ENCODE assay signal across 18 mouse cellular contexts in the genomic region with DNA sequence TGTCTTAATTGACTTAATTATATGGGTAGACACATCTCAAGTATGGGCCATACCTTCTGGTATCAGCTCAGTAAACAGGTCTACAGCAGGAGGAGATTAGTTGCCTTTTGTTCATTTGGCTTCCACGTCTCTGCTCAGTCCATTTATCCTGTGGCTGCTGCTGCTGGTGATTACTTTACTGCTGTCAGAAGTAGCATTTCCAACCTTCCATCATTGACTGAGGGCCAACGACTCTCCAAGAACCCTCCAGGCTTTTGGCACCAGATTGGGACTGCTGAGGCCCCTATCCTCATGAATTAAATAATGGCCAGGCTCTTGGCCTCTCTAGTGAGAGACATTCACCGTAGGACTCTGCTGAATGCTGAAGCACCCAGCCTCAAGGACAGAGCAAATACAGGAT.
DNase-seq lines count a peak whose midpoint lies in the region; ATAC-seq and TF ChIP-seq lines count a peak whose summit lies in the region.
"Had no signal": no experiment of that assay in that cellular context is flagged by ENCODE, and none has a peak within 500 bp of the region (broad histone marks: within the 10 kb centered on the region; RNA-seq: fewer than 3 reads in every experiment).

No protein-coding gene starts in this region.

- no peak for TF ChIP-seq POLR2A in brain, embryonic 14.5 days (IDR thresholded peaks at IDR 0.05; ENCODE audit: borderline replicate concordance, extremely low read depth, insufficient read depth, insufficient read length, poor library complexity, severe bottlenecking)

- no peak for DNase-seq in forebrain, embryonic 11.5 days (ENCODE audit: low spot score)
- DNase-seq in brain, embryonic 14.5 days (ENCODE audit: low read depth) = peak; percentile 81
- DNase-seq in forelimb bud, embryonic 11.5 days (ENCODE audit: low read depth, low spot score) = peak; percentile 10
- no peak for DNase-seq in kidney, adult 18-20 months
- DNase-seq: B cell, adult 2 months; cerebellum, adult 8-10 months; gastrocnemius, postnatal 14 days; heart, postnatal 4 days; right cerebral cortex, postnatal 25 days; thymus, adult 18-20 months had no signal

- 0 out of 2 replicates have a peak, but pooled peaks cover 4% of the 10 kb centered on the region for H3K4me1 ChIP-seq in forebrain, embryonic 15.5 days
- H3K4me1 ChIP-seq in forebrain, embryonic 11.5 days (replicated peaks; ENCODE audit: control insufficient read depth, insufficient read depth, low read length) = no peaks in the 10 kb centered on the region
- no peaks in the 10 kb centered on the region for H3K4me1 ChIP-seq in midbrain, embryonic 13.5 days (replicated peaks)
- no peaks in the 10 kb centered on the region for H3K4me1 ChIP-seq in intestine, embryonic 15.5 days (replicated peaks)
- H3K4me1 ChIP-seq: liver, embryonic 15.5 days had no signal

- no peaks in the 10 kb centered on the region for H3K9me3 ChIP-seq in forebrain, embryonic 15.5 days
- H3K9me3 ChIP-seq in forebrain, embryonic 11.5 days (ENCODE audit: control insufficient read depth, low read length) = no peaks in the 10 kb centered on the region
- H3K9me3 ChIP-seq in midbrain, embryonic 13.5 days = no peaks in the 10 kb centered on the region
- no peaks in the 10 kb centered on the region for H3K9me3 ChIP-seq in intestine, embryonic 15.5 days
- H3K9me3 ChIP-seq: embryonic facial prominence, embryonic 12.5 days; heart, embryonic 15.5 days; liver, embryonic 15.5 days had no signal

- ATAC-seq in forebrain, embryonic 15.5 days (replicated peaks) = peak; percentile 84
- ATAC-seq in forebrain, embryonic 11.5 days (replicated peaks; ENCODE audit: low FRiP score) = no peak
- ATAC-seq in midbrain, embryonic 13.5 days = peak; percentile 53; the same call in 1 of the 2 replicates
- no peak for ATAC-seq in intestine, embryonic 15.5 days
- ATAC-seq: intestine, postnatal 0 days had no signal

- TF ChIP-seq CTCF in brain, embryonic 14.5 days (IDR thresholded peaks at IDR 0.05; ENCODE audit: borderline replicate concordance, extremely low read depth, insufficient read depth, insufficient read length) = no peak

- no peaks in the 10 kb centered on the region for H3K36me3 ChIP-seq in forebrain, embryonic 15.5 days
- H3K36me3 ChIP-seq in forebrain, embryonic 11.5 days (ENCODE audit: control insufficient read depth, insufficient read depth, low read length) = no peaks in the 10 kb centered on the region
- H3K36me3 ChIP-seq in midbrain, embryonic 13.5 days = no peaks in the 10 kb centered on the region
- no peaks in the 10 kb centered on the region for H3K36me3 ChIP-seq in intestine, embryonic 15.5 days
- H3K36me3 ChIP-seq: embryonic facial prominence, embryonic 12.5 days; heart, embryonic 15.5 days; liver, embryonic 15.5 days had no signal

- H3K4me2 ChIP-seq in forebrain, embryonic 15.5 days (replicated peaks) = no peak overlapping the region
- no peak overlapping the region for H3K4me2 ChIP-seq in forebrain, embryonic 11.5 days (ENCODE audit: low read depth, low read length, severe bottlenecking)
- no peak overlapping the region for H3K4me2 ChIP-seq in midbrain, embryonic 13.5 days (replicated peaks)
- no peak overlapping the region for H3K4me2 ChIP-seq in intestine, embryonic 15.5 days (replicated peaks)
- H3K4me2 ChIP-seq: embryonic facial prominence, embryonic 12.5 days; heart, embryonic 15.5 days; liver, embryonic 15.5 days had no signal

- H3K27me3 ChIP-seq in forebrain, embryonic 15.5 days = no peaks in the 10 kb centered on the region
- no peaks in the 10 kb centered on the region for H3K27me3 ChIP-seq in forebrain, embryonic 11.5 days (ENCODE audit: control insufficient read depth, insufficient read depth, low read length)
- H3K27me3 ChIP-seq in midbrain, embryonic 13.5 days = no peaks in the 10 kb centered on the region
- no peaks in the 10 kb centered on the region for H3K27me3 ChIP-seq in intestine, embryonic 15.5 days (replicated peaks)
- H3K27me3 ChIP-seq: embryonic facial prominence, embryonic 12.5 days; heart, embryonic 15.5 days; liver, embryonic 15.5 days had no signal

- H3K27ac ChIP-seq in forebrain, embryonic 15.5 days (replicated peaks) = no peak overlapping the region
- no peak overlapping the region for H3K27ac ChIP-seq in forebrain, embryonic 11.5 days (ENCODE audit: low read depth, low read length)
- H3K27ac ChIP-seq in midbrain, embryonic 13.5 days = no peak overlapping the region
- H3K27ac ChIP-seq in intestine, embryonic 15.5 days = no peak overlapping the region
- H3K27ac ChIP-seq: embryonic facial prominence, embryonic 12.5 days; heart, embryonic 15.5 days; liver, embryonic 15.5 days had no signal

- no peak overlapping the region for H3K4me3 ChIP-seq in forebrain, embryonic 15.5 days
- H3K4me3 ChIP-seq in forebrain, embryonic 11.5 days (ENCODE audit: low read depth, low read length) = no peak overlapping the region
- H3K4me3 ChIP-seq in midbrain, embryonic 13.5 days (replicated peaks) = no peak overlapping the region
- no peak overlapping the region for H3K4me3 ChIP-seq in intestine, embryonic 15.5 days (replicated peaks)
- H3K4me3 ChIP-seq: embryonic facial prominence, embryonic 12.5 days; erythroblast, embryonic 14.5 days; heart, embryonic 15.5 days; liver, embryonic 15.5 days had no signal

- no peak overlapping the region for H3K9ac ChIP-seq in forebrain, embryonic 15.5 days (replicated peaks)
- no peak overlapping the region for H3K9ac ChIP-seq in forebrain, embryonic 11.5 days (ENCODE audit: low read length)
- no peak overlapping the region for H3K9ac ChIP-seq in midbrain, embryonic 13.5 days (replicated peaks)
- no peak overlapping the region for H3K9ac ChIP-seq in intestine, embryonic 15.5 days
- H3K9ac ChIP-seq: embryonic facial prominence, embryonic 12.5 days; heart, embryonic 15.5 days; liver, embryonic 15.5 days had no signal

- WGBS in forebrain, embryonic 15.5 days = 24% methylated on average over 3 of the region's 3 CpGs
- WGBS in forebrain, embryonic 11.5 days = 55% methylated on average over 3 of the region's 3 CpGs
- 40% methylated on average over 3 of the region's 3 CpGs for WGBS in midbrain, embryonic 13.5 days
- WGBS in intestine, embryonic 15.5 days = 48% methylated on average over 3 of the region's 3 CpGs

Comparison
In these comparisons a context has a peak if more than half of its experiments do, and no peak if none do; other contexts are left out.
1. ATAC-seq: peak in forebrain, embryonic 15.5 days (single experiment) and midbrain, embryonic 13.5 days (single experiment); none in forebrain, embryonic 11.5 days (single experiment) and intestine, embryonic 15.5 days (single experiment).
2. DNase-seq: peak in brain, embryonic 14.5 days (single experiment) and forelimb bud, embryonic 11.5 days (single experiment); none in forebrain, embryonic 11.5 days (single experiment) and kidney, adult 18-20 months (single experiment).